Mouse (Mus musculus) cerebellum, adult 9-11 months (tissue): Measurements from ENCODE around the gene Tnfsf9.

Source experiments
- DNase-seq: peaks from one replicate; pipeline ENCODE4 v3.0.0; 2022

Tnfsf9 gene

GRCm38 (mm10) chr17:57134693-57135092 is 29.6 kb downstream of the Tnfsf9 start:
- DNase-seq = no peak

GRCm38 (mm10) chr17:57135635-57136034 is 30.5 kb downstream of the Tnfsf9 start:
- no peak for DNase-seq

- no peak for DNase-seq
Measured at GRCm38 (mm10) chr17:57138676-57139075, 33.6 kb downstream of the Tnfsf9 start.

- no peak for DNase-seq
Measured at GRCm38 (mm10) chr17:57139708-57140107, 34.6 kb downstream of the Tnfsf9 start.

GRCm38 (mm10) chr17:57143704-57144103 is 38.6 kb downstream of the Tnfsf9 start:
- no peak for DNase-seq

GRCm38 (mm10) chr17:57145115-57145514 is 40.0 kb downstream of the Tnfsf9 start:
- no peak for DNase-seq

- DNase-seq = no peak
Measured at GRCm38 (mm10) chr17:57148343-57148742, 43.2 kb downstream of the Tnfsf9 start.

- DNase-seq = peak; percentile 20
Measured at GRCm38 (mm10) chr17:57148994-57149803, 44.1 kb downstream of the Tnfsf9 start, which contains the start of gene Cd70. TSS of gene Cd70 (minus strand) at chr17:57149777.

- no peak for DNase-seq
Measured at GRCm38 (mm10) chr17:57153006-57153405, 47.9 kb downstream of the Tnfsf9 start.

- no peak for DNase-seq
Measured at GRCm38 (mm10) chr17:57153787-57154186, 48.7 kb downstream of the Tnfsf9 start.
